Mouse (Mus musculus) bone marrow, adult 2 months (tissue): Measurements from ENCODE around the gene Olfr651. TPM values are rescaled to one million over a fixed set of nuclear protein-coding genes. Genes with fewer than 3 reads are reported as not detected.
"Not testable (repeated sequence)": the region's sequence is repeated elsewhere in the genome, so short reads cannot be mapped to it uniquely, and the experiment has no call there.

ENCODE experiments used
- H3K27ac ChIP-seq: fragments of 200-500 bp; 2 replicates; pipeline ENCODE4 v1.5.1; 2012; ENCODE audit warnings: low read depth, mild to moderate bottlenecking, control low read depth, inconsistent platforms, low read length; ENCODE audit not compliant: control insufficient read depth, poor library complexity, insufficient read depth
- H3K4me1 ChIP-seq: fragments of 200-500 bp; 2 replicates; pipeline ENCODE4 v1.6.1; 2011; ENCODE audit warnings: low read length; ENCODE audit not compliant: control insufficient read depth, insufficient read depth
- H3K4me3 ChIP-seq: fragments of 200-500 bp; replicated peaks from 2 replicates; pipeline ENCODE3; 2011; ENCODE audit warnings: mild to moderate bottlenecking, low read depth, low read length, control low read depth; ENCODE audit not compliant: control insufficient read depth
- CTCF ChIP-seq: fragments of 200-500 bp; IDR thresholded peaks from 2 replicates; pipeline ENCODE4 v1.5.1; 2011; ENCODE audit warnings: low read length, control low read depth; ENCODE audit not compliant: control insufficient read depth, insufficient read depth
- POLR2A ChIP-seq: fragments of 200-500 bp; IDR thresholded peaks from 2 replicates; pipeline ENCODE4 v1.6.1; 2011; ENCODE audit warnings: low read depth, mild to moderate bottlenecking, control low read depth, low read length, borderline replicate concordance; ENCODE audit not compliant: control insufficient read depth
- WGBS: fragments of 180-500 bp; shearing (Covaris S2); methylation state at CpG from one replicate; pipeline ENCODE4 v1.1.7; 2018; 5-methylcytosine and 5-hydroxymethylcytosine counted together
- polyA plus RNA-seq: library from polyadenylated mRNA; stranded (reverse); fragments of >200 nt; gene quantifications from 2 replicates; pipeline ENCODE4 v1.2.4, GENCODE M21; 2011; ENCODE audit warnings: low replicate concordance; ENCODE audit not compliant: missing spikeins, insufficient read depth, insufficient read length

Olfr651 gene
- polyA plus RNA-seq: not detected in 2 replicates

- 76% methylated on average over 5 of the region's 5 CpGs for WGBS
- no peak within 1 kb of the TSS for H3K27ac ChIP-seq
- TF ChIP-seq POLR2A (no peak), CTCF (no peak)
- H3K4me3 ChIP-seq: no peak within 1 kb of the TSS
- no peaks in the 10 kb centered on the region for H3K4me1 ChIP-seq
Observed at GRCm38 (mm10) chr7:104549833-104550232, at the start of gene Olfr651. TSS of gene Olfr651 (plus strand) at chr7:104550133.

GRCm38 (mm10) chr7:104501186-104501585 lies 48.7 kb upstream of the Olfr651 start:
- H3K4me3 ChIP-seq, H3K27ac ChIP-seq, H3K4me1 ChIP-seq: not testable (repeated sequence)
- WGBS: 80% methylated on average over 6 of the region's 6 CpGs

GRCm38 (mm10) chr7:104501589-104502371 lies 48.2 kb upstream of the Olfr651 start:
- no peak for TF ChIP-seq POLR2A
- no peak for TF ChIP-seq CTCF
- no peaks in the 10 kb centered on the region for H3K4me1 ChIP-seq
- 40% methylated on average over 58 of the region's 59 CpGs for WGBS
- H3K27ac ChIP-seq: no peak overlapping the region
- H3K4me3 ChIP-seq: no peak overlapping the region

GRCm38 (mm10) chr7:104507421-104508065 lies 42.4 kb upstream of the Olfr651 start, which contains the start of gene Trim30d:
TSS of gene Trim30d (minus strand) at chr7:104507849.
- peak within 1 kb of the TSS; percentile 44 for H3K4me3 ChIP-seq
- H3K4me1 ChIP-seq, H3K27ac ChIP-seq: not testable (repeated sequence)

GRCm38 (mm10) chr7:104552700-104553099 lies 2.8 kb downstream of the Olfr651 start:
- Histone ChIP-seq H3K4me3 (no peak overlapping the region), H3K27ac (no peak overlapping the region), H3K4me1 (no peaks in the 10 kb centered on the region)
- no peak for TF ChIP-seq POLR2A
- TF ChIP-seq CTCF: no peak
- 64% methylated on average over 1 of the region's 1 CpGs for WGBS

GRCm38 (mm10) chr7:104560601-104561000 lies 10.7 kb downstream of the Olfr651 start, which contains the start of gene Olfr652:
TSS of gene Olfr652 (plus strand) at chr7:104560901.
- Histone ChIP-seq H3K4me3 (no peak within 1 kb of the TSS), H3K27ac (no peak within 1 kb of the TSS), H3K4me1 (no peaks in the 10 kb centered on the region)
- TF ChIP-seq POLR2A (no peak), CTCF (no peak)

GRCm38 (mm10) chr7:104577014-104577413 lies 27.1 kb downstream of the Olfr651 start, which contains the start of gene Olfr653:
TSS of gene Olfr653 (plus strand) at chr7:104577314.
- Histone ChIP-seq H3K4me3 (no peak within 1 kb of the TSS), H3K27ac (no peak within 1 kb of the TSS), H3K4me1 (no peaks in the 10 kb centered on the region)
- TF ChIP-seq POLR2A (no peak), CTCF (no peak)
- 51% methylated on average over 2 of the region's 2 CpGs for WGBS

- WGBS: 80% methylated on average over 4 of the region's 4 CpGs
- TF ChIP-seq POLR2A (no peak), CTCF (no peak)
- no peak overlapping the region for H3K4me3 ChIP-seq
- H3K4me1 ChIP-seq: no peaks in the 10 kb centered on the region
- no peak overlapping the region for H3K27ac ChIP-seq
Observed at GRCm38 (mm10) chr7:104580846-104581245, 30.9 kb downstream of the Olfr651 start.
